Mouse (Mus musculus): ENCODE measurements at regions not wholly inside any gene's neighbourhood (a gene's known extent, or its start where the extent isn't known, plus 50 kb on each side); places are given as distances from the start of the nearest gene placed in this dataset.

GRCm38 (mm10) chr4:55141317-55141716 is 196.5 kb downstream of the Zfp462 start:
- TF ChIP-seq POLR2A (IDR thresholded peaks at IDR 0.05; ENCODE audit: low read depth, low read length) (no peak), CTCF (IDR thresholded peaks at IDR 0.05; ENCODE audit: extremely low read depth, insufficient read length, insufficient replicate concordance, low read depth, low read length) (no peak)

Measured in small intestine, adult 2 months (tissue).